Mouse (Mus musculus) layer of hippocampus, postnatal 36 days (tissue): ENCODE measurements around the gene Gm10037. TPM values are rescaled to one million over a fixed set of nuclear protein-coding genes. Genes with fewer than 3 reads are reported as not detected.

ENCODE experiments used
- DNase-seq, 2 experiments: peaks; one replicate each; pipeline ENCODE4 v3.0.0; 2022
- total RNA-seq, 2 experiments: library from RNA; stranded (reverse); gene quantifications; 2 replicates each; pipeline ENCODE4 v1.2.3; 2021

Gm10037 gene
- total RNA-seq, 2 experiments from 2014 or later = 12.7 to 14.2 TPM

GRCm38 (mm10) chr13:67876699-67877254 lies 45.9 kb downstream of the Gm10037 start:
- DNase-seq = no peak

DNA sequence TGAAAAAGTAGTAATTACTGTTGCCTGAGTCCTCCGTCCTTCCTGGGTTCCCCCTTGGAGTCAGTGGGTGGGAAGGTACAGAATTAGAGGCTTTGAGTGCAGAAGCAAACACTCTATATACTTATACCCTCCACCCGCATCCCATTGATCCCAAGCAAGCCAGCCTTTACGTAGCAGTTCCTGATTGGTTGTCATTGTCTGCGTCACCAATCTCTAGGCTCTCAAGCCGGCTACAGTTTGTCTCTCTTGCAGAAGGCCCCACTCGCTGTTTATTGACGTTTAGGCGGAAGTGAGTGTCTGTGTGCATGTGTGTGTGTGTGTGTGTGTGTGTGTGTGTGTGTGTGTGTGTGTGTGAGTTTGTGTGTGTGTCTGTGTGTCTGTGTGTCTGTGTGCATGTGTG lies 53.1 kb downstream of the Gm10037 start:
- no peak for DNase-seq

Other genes with a start within 250 kb of the Gm10037 start
- 10 to 100 TPM in 1 of 2 experiments, 1 to 10 TPM in 1; 8.2 to 10.3 TPM for gene Zfp729b, start 221.4 kb upstream of the Gm10037 start, total RNA-seq
- 1 to 10 TPM in 1 of 2 experiments, under 1 TPM in 1; 0.20 to 1.8 TPM for gene Gm49345, start 193.3 kb upstream of the Gm10037 start, total RNA-seq
- gene Zfp729a, start 193.3 kb upstream of the Gm10037 start, total RNA-seq = 1 to 10 TPM; 8.9 to 9.0 TPM
- gene Zfp738, start 144.0 kb upstream of the Gm10037 start, total RNA-seq = 10 to 100 TPM; 23.5 to 28.6 TPM
- 10 to 100 TPM; 12.5 to 14.6 TPM for gene Zfp65, start 101.9 kb upstream of the Gm10037 start, total RNA-seq
- 1 to 10 TPM; 5.9 to 6.6 TPM for gene Zfp85, start 75.9 kb upstream of the Gm10037 start, total RNA-seq
- 1 to 10 TPM; 4.3 to 5.5 TPM for gene Zfp493, start 51.4 kb upstream of the Gm10037 start, total RNA-seq
- 1 to 10 TPM; 7.4 to 9.1 TPM for gene Zfp273, start 17.4 kb upstream of the Gm10037 start, total RNA-seq
- not detected for gene BC048507, start 32.2 kb downstream of the Gm10037 start, total RNA-seq